Mouse (Mus musculus): ENCODE measurements around the gene Gm5134.

Gene Gm5134

GRCm38 (mm10) chr10:75954381-75954811 is at the start of gene Gm5134:
TSS of gene Gm5134 (plus strand) at chr10:75954514.
- no peak for DNase-seq (ENCODE audit: low spot score)

GRCm38 (mm10) chr10:75906882-75907281 is 47.4 kb upstream of the Gm5134 start:
- no peak for DNase-seq (ENCODE audit: low spot score)

GRCm38 (mm10) chr10:75910698-75911097 is 43.6 kb upstream of the Gm5134 start:
- DNase-seq (ENCODE audit: low spot score): no peak

- DNase-seq (ENCODE audit: low spot score): no peak
Measured at GRCm38 (mm10) chr10:75913013-75913589, 41.2 kb upstream of the Gm5134 start.

DNA sequence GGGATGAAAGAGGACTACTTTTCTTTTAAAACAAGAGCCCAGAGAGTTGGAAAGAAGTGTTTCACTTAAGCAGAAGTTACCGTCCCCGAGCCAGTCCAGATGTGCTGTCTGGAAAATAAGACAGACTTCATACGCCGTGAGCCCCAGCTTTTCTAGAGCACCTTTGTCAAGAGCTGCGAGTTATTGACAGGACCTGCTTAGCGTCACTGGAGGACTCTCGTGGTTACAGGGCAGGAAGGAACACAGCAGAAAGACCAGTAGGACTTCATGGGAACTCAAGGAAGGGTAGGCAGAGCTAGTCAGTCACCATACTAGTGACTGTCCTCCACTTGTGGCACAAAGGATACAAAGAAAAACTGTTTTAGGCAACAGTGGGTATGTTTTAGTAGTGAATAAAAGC is 38.8 kb upstream of the Gm5134 start:
- DNase-seq (ENCODE audit: low spot score): no peak

DNA sequence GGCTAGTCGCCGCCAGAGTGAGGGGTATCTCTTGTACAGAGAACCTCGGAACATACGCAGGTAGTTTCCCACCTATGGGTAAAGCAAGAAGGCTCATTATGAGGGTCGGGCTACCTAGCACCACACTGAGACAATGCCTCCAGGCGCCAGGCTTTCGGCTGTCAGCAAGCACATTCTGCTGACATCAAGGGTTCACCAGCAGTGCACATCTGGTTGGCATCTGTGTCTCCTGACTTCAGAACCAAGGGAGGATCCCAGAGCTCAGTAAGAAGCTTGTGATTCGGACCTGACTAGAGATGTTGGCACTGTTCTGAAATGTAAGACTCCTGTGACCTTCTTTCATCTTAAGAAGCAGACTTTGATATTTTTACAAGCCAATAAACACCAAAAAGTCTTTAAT is 37.5 kb upstream of the Gm5134 start:
- peak; percentile 39 for DNase-seq (ENCODE audit: low spot score)

- no peak for DNase-seq (ENCODE audit: low spot score)
Measured at GRCm38 (mm10) chr10:75919026-75919425, 35.3 kb upstream of the Gm5134 start.

GRCm38 (mm10) chr10:75921026-75921725 is 33.1 kb upstream of the Gm5134 start, which contains the start of gene Smarcb1:
TSS of gene Smarcb1 (minus strand) at chr10:75921617.
- peak; percentile 99 for DNase-seq (ENCODE audit: low spot score)

DNA sequence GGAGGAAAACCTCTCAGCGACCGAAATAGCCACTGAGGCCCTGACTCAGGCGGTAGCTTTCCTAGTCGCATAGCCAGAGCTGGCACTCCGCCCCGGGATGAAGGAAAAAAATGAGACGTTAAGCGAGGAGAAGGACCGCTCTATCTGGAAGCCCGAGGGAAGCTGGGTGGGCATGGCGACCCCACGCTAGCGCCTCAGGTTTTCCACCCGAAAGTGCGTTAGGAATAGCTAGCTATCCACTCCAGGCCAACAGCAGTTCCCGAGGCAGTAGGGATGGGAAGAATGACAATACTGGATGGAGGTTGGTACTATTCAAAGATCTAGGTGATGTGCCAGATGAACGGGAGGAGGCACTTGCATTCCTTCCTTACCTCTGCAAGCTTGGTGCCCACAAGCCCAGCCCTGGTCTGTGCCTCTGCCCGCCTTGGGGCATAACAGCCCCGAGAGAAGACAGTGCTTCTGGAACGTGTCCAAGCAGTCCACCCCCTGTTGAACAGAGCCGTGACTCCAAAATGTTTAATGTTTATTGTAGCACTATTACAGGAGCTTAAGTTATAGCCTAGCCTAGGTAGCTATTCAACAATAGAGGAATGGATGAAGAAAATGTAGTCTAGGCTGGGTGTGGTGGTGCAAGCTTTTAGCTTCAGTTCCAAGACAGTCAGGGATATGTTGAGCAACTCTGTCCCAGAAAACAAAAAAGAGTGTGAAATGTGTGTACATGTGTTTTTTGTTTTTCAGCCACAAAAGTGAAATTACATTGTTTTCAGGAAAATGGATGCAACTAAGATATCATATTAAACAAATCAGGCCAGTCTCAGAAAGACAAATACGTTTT is 32.4 kb upstream of the Gm5134 start:
- DNase-seq (ENCODE audit: low spot score): no peak

- DNase-seq (ENCODE audit: low spot score): no peak
Measured at GRCm38 (mm10) chr10:75924324-75924723, 30.0 kb upstream of the Gm5134 start.

- no peak for DNase-seq (ENCODE audit: low spot score)
Measured at GRCm38 (mm10) chr10:75926396-75926795, 27.9 kb upstream of the Gm5134 start.

GRCm38 (mm10) chr10:75930304-75930703 is 24.0 kb upstream of the Gm5134 start:
- DNase-seq (ENCODE audit: low spot score): no peak

DNA sequence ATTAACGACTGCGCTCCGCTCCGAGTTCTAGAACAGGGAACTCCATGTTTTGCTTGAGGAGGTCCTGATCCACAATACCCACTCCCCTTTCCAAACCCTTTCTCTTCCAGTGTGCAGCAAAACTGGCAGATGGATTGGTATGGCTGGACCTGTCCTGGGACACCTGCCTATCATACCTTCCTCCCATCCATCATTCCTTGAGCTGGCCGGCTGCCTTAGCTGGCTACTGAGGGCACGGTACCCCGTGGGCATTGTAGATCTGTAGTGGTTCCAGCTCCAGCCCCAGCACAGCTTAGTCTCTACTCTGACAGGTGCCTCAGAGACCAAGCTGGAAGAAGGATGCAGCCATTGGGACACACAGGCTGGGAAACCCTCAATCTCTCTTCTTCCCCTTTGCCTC is 23.0 kb upstream of the Gm5134 start:
- no peak for DNase-seq (ENCODE audit: low spot score)

DNA sequence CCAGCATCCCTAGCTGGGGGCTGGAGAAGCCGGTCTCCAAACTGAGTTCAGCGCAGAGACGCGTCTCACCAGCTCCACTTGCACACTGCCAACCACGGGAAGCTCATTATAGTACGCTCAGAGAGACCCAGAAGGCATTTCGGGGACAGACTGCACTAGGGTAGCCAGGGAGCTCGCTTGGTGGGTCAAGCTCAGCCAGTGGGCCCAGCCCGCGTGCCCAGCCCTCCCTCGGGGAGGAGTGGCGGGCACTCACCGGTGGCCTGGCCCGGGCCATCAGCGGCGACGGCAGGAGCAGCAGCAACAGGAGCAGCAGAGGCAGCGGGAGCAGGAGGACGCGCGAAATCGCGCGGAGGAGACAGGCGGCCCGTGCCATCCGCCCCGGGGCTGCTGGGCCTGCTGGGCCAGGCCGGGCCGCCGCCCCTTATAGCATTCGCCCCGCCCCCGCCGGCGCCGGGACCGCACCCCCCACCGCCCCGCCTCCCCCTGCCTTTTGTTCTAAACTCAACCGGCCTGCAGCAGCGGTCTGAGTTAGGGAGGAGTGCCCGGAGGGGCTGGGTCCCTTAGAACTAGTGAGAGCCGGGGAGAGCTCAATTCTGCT is 22.1 kb upstream of the Gm5134 start:
- DNase-seq (ENCODE audit: low spot score): peak; percentile 65

- DNase-seq (ENCODE audit: low spot score): no peak
Measured at GRCm38 (mm10) chr10:75932891-75933290, 21.4 kb upstream of the Gm5134 start, which contains the start of gene Chchd10. TSS of gene Chchd10 (plus strand) at chr10:75933130.

GRCm38 (mm10) chr10:75934991-75935390 is 19.3 kb upstream of the Gm5134 start:
- DNase-seq (ENCODE audit: low spot score): no peak

DNA sequence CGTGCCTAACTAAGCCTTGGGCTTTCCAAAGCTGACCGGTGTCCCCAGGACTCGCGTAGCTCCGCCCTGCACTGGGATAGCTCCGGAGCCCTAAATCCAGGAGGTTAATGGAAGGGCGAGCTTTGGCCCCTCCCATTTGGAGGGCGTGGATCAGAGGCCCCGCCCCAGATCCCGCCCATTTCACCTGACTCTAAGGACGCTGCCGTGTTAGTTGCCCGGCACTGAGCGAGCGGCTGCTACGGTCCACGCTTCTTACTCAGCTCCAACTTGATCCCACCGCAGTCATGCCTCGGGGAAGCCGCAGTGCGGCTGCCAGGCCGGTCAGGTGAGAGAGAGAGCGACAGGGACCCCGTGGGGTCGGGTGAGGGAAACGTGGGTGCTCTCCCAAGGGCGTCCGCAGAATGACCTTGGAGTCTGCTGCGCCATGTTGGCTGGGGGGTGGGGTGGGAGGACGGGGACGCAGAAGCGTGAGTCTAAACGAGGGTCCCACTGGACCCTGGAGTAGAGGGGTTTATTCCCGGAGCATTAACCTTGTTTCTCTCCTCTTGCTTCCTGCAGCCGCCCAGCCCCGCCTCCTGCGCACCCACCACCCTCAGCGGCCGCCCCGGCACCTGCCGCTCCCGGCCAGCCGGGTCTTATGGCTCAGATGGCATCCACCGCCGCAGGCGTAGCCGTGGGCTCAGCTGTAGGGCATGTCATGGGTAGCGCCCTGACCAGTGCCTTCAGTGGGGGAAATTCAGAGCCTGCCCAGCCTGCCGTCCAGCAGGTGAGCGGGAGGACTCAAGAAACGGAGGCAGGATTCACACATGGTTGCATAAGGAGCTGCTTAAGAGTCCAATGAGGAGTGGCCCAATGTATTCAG is 18.4 kb upstream of the Gm5134 start, which contains the start of gene Mmp11:
Mmp11 (minus strand) TSS at position 817 of the 862 bp plus-strand sequence.
- peak; percentile 84 for DNase-seq (ENCODE audit: low spot score)

DNA sequence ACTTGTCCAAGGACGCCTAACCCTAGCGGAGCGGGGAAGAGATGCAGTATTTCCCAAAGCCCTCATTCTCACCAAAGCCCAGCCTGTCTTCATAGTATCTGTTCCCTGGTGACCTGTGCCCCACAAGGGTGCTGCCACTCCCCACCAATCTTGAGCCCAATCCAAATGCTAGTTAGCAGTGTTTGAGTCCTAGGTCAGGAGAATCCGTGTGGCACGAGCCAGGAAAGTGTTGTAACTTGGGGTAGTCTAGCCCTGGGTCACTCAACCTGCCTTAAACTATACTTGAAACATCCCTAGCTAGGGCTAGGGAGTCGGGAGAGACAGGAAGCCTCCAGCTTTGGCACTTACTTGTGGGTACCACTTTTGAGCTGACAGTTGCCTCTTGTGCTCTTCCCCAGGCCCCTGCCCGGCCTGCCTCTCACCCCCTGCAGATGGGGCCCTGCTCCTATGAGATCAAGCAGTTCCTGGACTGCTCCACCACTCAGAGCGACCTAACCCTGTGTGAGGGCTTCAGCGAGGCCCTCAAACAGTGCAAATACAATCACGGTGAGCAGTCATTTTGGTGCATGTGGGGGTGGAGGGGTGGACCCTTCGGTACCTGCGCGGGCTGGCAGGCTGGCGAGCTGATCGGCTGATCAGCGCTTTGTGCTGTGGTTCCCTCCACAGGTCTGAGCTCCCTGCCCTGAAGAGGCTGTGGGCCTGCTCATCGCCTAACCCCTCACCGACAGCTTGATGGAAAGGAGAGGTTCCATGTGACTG is 17.2 kb upstream of the Gm5134 start:
- no peak for DNase-seq (ENCODE audit: low spot score)

DNA sequence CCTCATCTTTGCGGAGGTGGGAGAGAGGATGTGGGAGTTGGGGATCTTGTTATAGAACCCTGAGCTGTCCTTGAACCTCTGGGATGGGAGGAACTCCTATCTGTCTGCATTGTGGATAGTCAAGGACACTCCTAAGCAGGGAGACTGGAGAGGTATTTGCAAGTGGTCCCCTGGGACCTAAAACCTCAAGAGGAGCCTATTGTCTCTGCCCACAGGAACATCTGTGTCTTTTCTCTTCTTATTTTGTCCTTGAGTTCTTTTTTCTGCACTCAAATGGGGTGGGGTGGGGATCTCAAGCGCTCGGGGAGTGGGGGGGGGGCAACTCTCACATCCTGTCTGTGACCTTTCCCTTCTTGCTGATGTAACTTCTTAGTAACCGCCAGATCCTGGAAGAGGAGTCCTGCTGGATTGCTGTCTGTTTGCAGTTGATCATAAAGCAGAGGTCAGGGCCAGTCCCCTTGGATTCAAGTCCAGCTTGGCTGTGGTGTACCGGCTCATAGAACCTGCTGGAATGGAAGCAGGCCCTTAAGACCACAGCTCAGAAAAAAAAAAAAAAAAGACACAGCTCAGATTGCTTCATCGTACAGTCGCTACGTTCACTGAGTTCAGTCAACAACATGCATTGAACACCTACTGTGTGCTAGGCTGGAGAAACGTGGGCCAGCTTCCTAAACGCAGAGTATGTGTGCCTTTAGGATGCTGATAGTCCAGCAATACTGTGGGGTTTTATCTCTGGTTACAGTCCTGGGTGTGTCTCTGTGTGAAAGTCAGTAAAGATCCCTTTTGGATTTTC is 16.3 kb upstream of the Gm5134 start:
- DNase-seq (ENCODE audit: low spot score): no peak
